Mouse (Mus musculus): ENCODE results near the gene Dpm2.

Dpm2 gene

GRCm38 (mm10) chr2:32570698-32571494 lies at the start of gene Dpm2:
TSS of gene Dpm2 (plus strand) at chr2:32570858.
- peak; percentile 87 to 93 for DNase-seq

GRCm38 (mm10) chr2:32524536-32525031 lies 46.1 kb upstream of the Dpm2 start:
- no peak for DNase-seq

GRCm38 (mm10) chr2:32525816-32526215 lies 44.8 kb upstream of the Dpm2 start:
- DNase-seq: no peak

GRCm38 (mm10) chr2:32527468-32527966 lies 43.1 kb upstream of the Dpm2 start:
- DNase-seq: no peak

GRCm38 (mm10) chr2:32528326-32528725 lies 42.3 kb upstream of the Dpm2 start:
- no peak for DNase-seq

- no peak for DNase-seq
Measured at GRCm38 (mm10) chr2:32530479-32530878, 40.2 kb upstream of the Dpm2 start.

- no peak for DNase-seq
Measured at GRCm38 (mm10) chr2:32533163-32533562, 37.5 kb upstream of the Dpm2 start.

- peak in 1 of 2 experiments; percentile 51 for DNase-seq
Measured at GRCm38 (mm10) chr2:32534061-32534732, 36.5 kb upstream of the Dpm2 start.

GRCm38 (mm10) chr2:32534733-32535471 lies 35.8 kb upstream of the Dpm2 start, which contains the start of gene Fam102a:
TSS of gene Fam102a (plus strand) at chr2:32535332.
- DNase-seq: peak; percentile 100

GRCm38 (mm10) chr2:32535501-32535991 lies 35.1 kb upstream of the Dpm2 start:
- peak in 1 of 2 experiments; percentile 78 for DNase-seq

GRCm38 (mm10) chr2:32536086-32536633 lies 34.5 kb upstream of the Dpm2 start:
- peak; percentile 77 to 83 for DNase-seq

GRCm38 (mm10) chr2:32536634-32537359 lies 33.9 kb upstream of the Dpm2 start:
- DNase-seq: peak; percentile 68

GRCm38 (mm10) chr2:32537360-32537905 lies 33.2 kb upstream of the Dpm2 start:
- DNase-seq: peak in 1 of 2 experiments; percentile 54

- DNase-seq: peak in 1 of 2 experiments; percentile 38
Measured at GRCm38 (mm10) chr2:32537941-32538340, 32.7 kb upstream of the Dpm2 start.

- DNase-seq: peak; percentile 25 to 33
Measured at GRCm38 (mm10) chr2:32538461-32538860, 32.2 kb upstream of the Dpm2 start.

GRCm38 (mm10) chr2:32539452-32539981 lies 31.1 kb upstream of the Dpm2 start:
- no peak for DNase-seq

- DNase-seq: peak; percentile 72 to 74
Measured at GRCm38 (mm10) chr2:32541333-32541908, 29.2 kb upstream of the Dpm2 start.

GRCm38 (mm10) chr2:32541986-32542573 lies 28.6 kb upstream of the Dpm2 start:
- no peak for DNase-seq

- peak in 1 of 2 experiments; percentile 72 for DNase-seq
Measured at GRCm38 (mm10) chr2:32543031-32543449, 27.6 kb upstream of the Dpm2 start.

GRCm38 (mm10) chr2:32546951-32547350 lies 23.7 kb upstream of the Dpm2 start:
- DNase-seq: no peak

All from cerebellum, postnatal 25 days (tissue).